Mouse (Mus musculus): Measurements from ENCODE around the gene Akt3.

Gene Akt3

GRCm38 (mm10) chr1:177019668-177020067 is 238.3 kb downstream of the Akt3 start:
- POLR2A ChIA-PET: no interaction called here
- CTCF ChIA-PET: no interaction called here

- ChIA-PET POLR2A (no interaction called here), CTCF (no interaction called here)
Measured at GRCm38 (mm10) chr1:177018750-177019149, 239.3 kb downstream of the Akt3 start.

GRCm38 (mm10) chr1:177016729-177017128 is 241.3 kb downstream of the Akt3 start:
- POLR2A ChIA-PET: interaction anchor here in 1 of 4 experiments (0.6 to 1.2 kb wide), 2 partner anchors 56 to 70 kb away, joined by 3 to 4 read pairs; no protein-coding TSS in a partner anchor

GRCm38 (mm10) chr1:177015917-177016316 is 242.1 kb downstream of the Akt3 start:
- ChIA-PET CTCF (no interaction called here), POLR2A (interaction anchor here in 2 of 4 experiments (0.6 to 1.2 kb wide), 2 partner anchors 69 to 703 kb away, joined by 3 read pairs; no protein-coding TSS in a partner anchor)

More at GRCm38 (mm10) chr1:177016729-177017128, 241.3 kb downstream of the Akt3 start:
- CTCF ChIA-PET: no interaction called here

- CTCF ChIA-PET: no interaction called here
- POLR2A ChIA-PET: interaction anchor here in 1 of 4 experiments (1.4 kb wide), 1 partner anchor 7 kb away, joined by 5 read pairs; no protein-coding TSS in a partner anchor
Measured at GRCm38 (mm10) chr1:177014921-177015439, 243.0 kb downstream of the Akt3 start.

- POLR2A ChIA-PET: interaction anchor here in 1 of 4 experiments (1.4 kb wide), 1 partner anchor 8 kb away, joined by 5 read pairs; no protein-coding TSS in a partner anchor
- CTCF ChIA-PET: no interaction called here
Measured at GRCm38 (mm10) chr1:177014346-177014745, 243.7 kb downstream of the Akt3 start.

GRCm38 (mm10) chr1:177013776-177014175 is 244.2 kb downstream of the Akt3 start:
- CTCF ChIA-PET: interaction anchor here in 1 of 4 experiments (0.7 kb wide), 1 partner anchor 9 kb away, joined by 3 read pairs; no protein-coding TSS in a partner anchor

GRCm38 (mm10) chr1:177013313-177013712 is 244.7 kb downstream of the Akt3 start:
- ChIA-PET CTCF (interaction anchor here in 1 of 4 experiments (0.7 kb wide), 1 partner anchor 9 kb away, joined by 3 read pairs; no protein-coding TSS in a partner anchor), POLR2A (interaction anchor here in 1 of 4 experiments (1.4 kb wide), 1 partner anchor 9 kb away, joined by 5 read pairs; no protein-coding TSS in a partner anchor)

More at GRCm38 (mm10) chr1:177013776-177014175, 244.2 kb downstream of the Akt3 start:
- POLR2A ChIA-PET: interaction anchor here in 1 of 4 experiments (1.4 kb wide), 1 partner anchor 9 kb away, joined by 5 read pairs; no protein-coding TSS in a partner anchor

- ChIA-PET CTCF (no interaction called here), POLR2A (no interaction called here)
Measured at GRCm38 (mm10) chr1:177012774-177013173, 245.2 kb downstream of the Akt3 start.

- POLR2A ChIA-PET: interaction anchor here in 1 of 4 experiments (0.5 kb wide), 1 partner anchor 15 kb away, joined by 4 read pairs; no protein-coding TSS in a partner anchor
- CTCF ChIA-PET: no interaction called here
Measured at GRCm38 (mm10) chr1:177011688-177012087, 246.3 kb downstream of the Akt3 start.

- CTCF ChIA-PET: no interaction called here
- POLR2A ChIA-PET: interaction anchor here in 1 of 4 experiments (1.0 kb wide), 1 partner anchor 12 kb away, joined by 3 read pairs; no protein-coding TSS in a partner anchor
Measured at GRCm38 (mm10) chr1:177010607-177011302, 247.2 kb downstream of the Akt3 start.

GRCm38 (mm10) chr1:177010041-177010440 is 248.0 kb downstream of the Akt3 start:
- POLR2A ChIA-PET: interaction anchor here in 2 of 4 experiments (1.0 to 1.7 kb wide), 2 partner anchors 11 to 17 kb away, joined by 3 to 6 read pairs; no protein-coding TSS in a partner anchor

GRCm38 (mm10) chr1:177008777-177009176 is 249.2 kb downstream of the Akt3 start:
- ChIA-PET POLR2A (interaction anchor here in 1 of 4 experiments (1.7 kb wide), 1 partner anchor 18 kb away, joined by 6 read pairs; no protein-coding TSS in a partner anchor), CTCF (no interaction called here)

More at GRCm38 (mm10) chr1:177010041-177010440, 248.0 kb downstream of the Akt3 start:
- CTCF ChIA-PET: interaction anchor here in 2 of 4 experiments (0.6 to 0.7 kb wide), 2 partner anchors 12 to 36 kb away, joined by 3 to 4 read pairs; no protein-coding TSS in a partner anchor

- ChIA-PET POLR2A (no interaction called here), CTCF (interaction anchor here in 1 of 4 experiments (0.6 kb wide), 1 partner anchor 113 kb away, joined by 3 read pairs; no protein-coding TSS in a partner anchor)
Measured at GRCm38 (mm10) chr1:177007405-177007804, 250.6 kb downstream of the Akt3 start.

GRCm38 (mm10) chr1:177004041-177004741 is 253.8 kb downstream of the Akt3 start:
- POLR2A ChIA-PET: no interaction called here
- CTCF ChIA-PET: no interaction called here

GRCm38 (mm10) chr1:177002951-177003350 is 255.1 kb downstream of the Akt3 start:
- CTCF ChIA-PET: interaction anchor here in 1 of 4 experiments (0.5 kb wide), 1 partner anchor 1067 kb away, joined by 3 read pairs; no protein-coding TSS in a partner anchor
- POLR2A ChIA-PET: no interaction called here

GRCm38 (mm10) chr1:176999011-176999410 is 259.0 kb downstream of the Akt3 start:
- CTCF ChIA-PET: interaction anchor here in 3 of 4 experiments (0.7 to 1.1 kb wide), 5 partner anchors 11 to 571 kb away, joined by 3 to 15 read pairs (median 4); no protein-coding TSS in a partner anchor
- POLR2A ChIA-PET: interaction anchor here in 2 of 4 experiments (0.5 to 1.0 kb wide), 3 partner anchors 11 to 702 kb away, joined by 3 read pairs; no protein-coding TSS in a partner anchor

GRCm38 (mm10) chr1:176997711-176998689 is 260.0 kb downstream of the Akt3 start:
- ChIA-PET POLR2A (interaction anchor here in 1 of 4 experiments (0.7 to 0.9 kb wide), 2 partner anchors 15 to 31 kb away, joined by 3 to 4 read pairs; no protein-coding TSS in a partner anchor), CTCF (interaction anchor here in 1 of 4 experiments (0.7 to 1.1 kb wide), 3 partner anchors 12 to 1222 kb away, joined by 3 to 4 read pairs (median 4); no protein-coding TSS in a partner anchor)
